Mouse (Mus musculus) limb, embryonic 15.5 days (tissue): ENCODE measurements at regions not wholly inside any gene's neighbourhood (a gene's known extent, or its start where the extent isn't known, plus 50 kb on each side); places are given as distances from the start of the nearest gene placed in this dataset.

ENCODE experiments used
- ATAC-seq: fragments of 200-750 bp; cut with Nextera tagmentation; 2 replicates; pipeline ENCODE4 v1.8.0; 2017; ENCODE audit warnings: low read depth, moderate TSS enrichment; ENCODE audit not compliant: insufficient number of reproducible peaks, low FRiP score, low TSS enrichment
- H3K27ac ChIP-seq: fragments of 300-500 bp; sonication (generic); 2 replicates; pipeline ENCODE4 v1.5.1; 2015; ENCODE audit warnings: moderate library complexity, mild to moderate bottlenecking, inconsistent platforms
- H3K27me3 ChIP-seq: fragments of 300-500 bp; sonication (generic); 2 replicates; pipeline ENCODE4 v1.6.1; 2015; ENCODE audit warnings: inconsistent platforms
- H3K36me3 ChIP-seq: fragments of 300-500 bp; sonication (generic); 2 replicates; pipeline ENCODE4 v1.6.1; 2015; ENCODE audit warnings: inconsistent platforms
- H3K4me1 ChIP-seq: fragments of 300-500 bp; sonication (generic); 2 replicates; pipeline ENCODE4 v1.6.1; 2015; ENCODE audit warnings: inconsistent platforms
- H3K4me2 ChIP-seq: fragments of 300-500 bp; sonication (generic); 2 replicates; pipeline ENCODE4 v1.6.1; 2015; ENCODE audit warnings: mild to moderate bottlenecking, inconsistent platforms
- H3K4me3 ChIP-seq: fragments of 300-500 bp; sonication (generic); 2 replicates; pipeline ENCODE4 v1.5.1; 2015; ENCODE audit warnings: mild to moderate bottlenecking, inconsistent platforms
- H3K9ac ChIP-seq: fragments of 300-500 bp; sonication (generic); 2 replicates; pipeline ENCODE4 v1.6.1; 2015; ENCODE audit warnings: inconsistent platforms
- H3K9me3 ChIP-seq: fragments of 300-500 bp; sonication (generic); 2 replicates; pipeline ENCODE4 v1.6.1; 2016; ENCODE audit warnings: inconsistent platforms
- WGBS: fragments of 180-500 bp; shearing (Covaris S2); methylation state at CpG from one replicate; pipeline ENCODE4 v1.1.7; 2015; 5-methylcytosine and 5-hydroxymethylcytosine counted together

GRCm38 (mm10) chr2:103872277-103872636 lies 74.8 kb upstream of the Caprin1 start:
- ATAC-seq, result no peak
- H3K9ac ChIP-seq, result no peak overlapping the region
- no peaks in the 10 kb centered on the region for H3K9me3 ChIP-seq
- no peaks in the 10 kb centered on the region for H3K36me3 ChIP-seq
- H3K4me2 ChIP-seq, result no peak overlapping the region
- H3K27me3 ChIP-seq, result no peaks in the 10 kb centered on the region
- H3K4me1 ChIP-seq, result 0 out of 2 replicates have a peak, but pooled peaks cover 3% of the 10 kb centered on the region
- no peak overlapping the region for H3K4me3 ChIP-seq
- no peak overlapping the region for H3K27ac ChIP-seq
- WGBS, result 53% methylated on average over 3 of the region's 3 CpGs

- Histone ChIP-seq H3K4me1 (0 out of 2 replicates have a peak, but pooled peaks cover 3% of the 10 kb centered on the region), H3K4me2 (no peak overlapping the region)
- WGBS, result 77% methylated on average over 6 of the region's 6 CpGs
Observed at GRCm38 (mm10) chr2:103873381-103873780, 75.9 kb upstream of the Caprin1 start.

GRCm38 (mm10) chr2:103874466-103874865 lies 77.0 kb upstream of the Caprin1 start:
- Histone ChIP-seq H3K4me2 (no peak overlapping the region), H3K27me3 (no peaks in the 10 kb centered on the region), H3K4me3 (no peak overlapping the region), H3K9me3 (no peaks in the 10 kb centered on the region), H3K36me3 (no peaks in the 10 kb centered on the region), H3K9ac (no peak overlapping the region), H3K4me1 (0 out of 2 replicates have a peak, but pooled peaks cover 3% of the 10 kb centered on the region), H3K27ac (no peak overlapping the region)
- ATAC-seq, result no peak
- WGBS, result 71% methylated on average over 3 of the region's 3 CpGs

More at GRCm38 (mm10) chr2:103873381-103873780, 75.9 kb upstream of the Caprin1 start:
- no peak for ATAC-seq
- H3K4me3 ChIP-seq, result no peak overlapping the region
- H3K27ac ChIP-seq, result no peak overlapping the region
- no peaks in the 10 kb centered on the region for H3K9me3 ChIP-seq
- H3K9ac ChIP-seq, result no peak overlapping the region
- H3K36me3 ChIP-seq, result no peaks in the 10 kb centered on the region
- no peaks in the 10 kb centered on the region for H3K27me3 ChIP-seq

- Histone ChIP-seq H3K4me3 (no peak overlapping the region), H3K27me3 (no peaks in the 10 kb centered on the region), H3K9me3 (no peaks in the 10 kb centered on the region), H3K4me1 (0 out of 2 replicates have a peak, but pooled peaks cover 3% of the 10 kb centered on the region), H3K27ac (no peak overlapping the region), H3K36me3 (no peaks in the 10 kb centered on the region), H3K9ac (no peak overlapping the region), H3K4me2 (no peak overlapping the region)
- 77% methylated on average over 8 of the region's 8 CpGs for WGBS
- no peak for ATAC-seq
Observed at GRCm38 (mm10) chr2:103875754-103876153, 78.3 kb upstream of the Caprin1 start.

- WGBS, result 87% methylated on average over 2 of the region's 2 CpGs
- Histone ChIP-seq H3K9me3 (no peaks in the 10 kb centered on the region), H3K9ac (no peak overlapping the region), H3K36me3 (no peaks in the 10 kb centered on the region), H3K4me2 (no peak overlapping the region), H3K27me3 (no peaks in the 10 kb centered on the region), H3K4me3 (no peak overlapping the region), H3K27ac (no peak overlapping the region), H3K4me1 (0 out of 2 replicates have a peak, but pooled peaks cover 3% of the 10 kb centered on the region)
- no peak for ATAC-seq
Observed at GRCm38 (mm10) chr2:103876236-103876635, 78.8 kb upstream of the Caprin1 start.

- Histone ChIP-seq H3K36me3 (no peaks in the 10 kb centered on the region), H3K27me3 (no peaks in the 10 kb centered on the region), H3K9me3 (no peaks in the 10 kb centered on the region), H3K4me2 (no peak overlapping the region), H3K4me1 (no peaks in the 10 kb centered on the region), H3K27ac (no peak overlapping the region), H3K4me3 (no peak overlapping the region), H3K9ac (no peak overlapping the region)
- WGBS, result 28% methylated on average over 10 of the region's 10 CpGs
- ATAC-seq, result no peak
Observed at GRCm38 (mm10) chr2:103881026-103881763, 76.6 kb upstream of the Lmo2 start.

GRCm38 (mm10) chr2:103884926-103885325 lies 72.9 kb upstream of the Lmo2 start:
- 71% methylated on average over 10 of the region's 10 CpGs for WGBS
- Histone ChIP-seq H3K27ac (no peak overlapping the region), H3K27me3 (no peaks in the 10 kb centered on the region), H3K36me3 (no peaks in the 10 kb centered on the region), H3K4me2 (no peak overlapping the region), H3K4me1 (no peaks in the 10 kb centered on the region), H3K9ac (no peak overlapping the region), H3K4me3 (no peak overlapping the region), H3K9me3 (no peaks in the 10 kb centered on the region)
- ATAC-seq, result no peak

- Histone ChIP-seq H3K4me2 (no peak overlapping the region), H3K27ac (no peak overlapping the region), H3K4me1 (no peaks in the 10 kb centered on the region), H3K36me3 (no peaks in the 10 kb centered on the region), H3K4me3 (no peak overlapping the region), H3K9ac (no peak overlapping the region), H3K27me3 (no peaks in the 10 kb centered on the region), H3K9me3 (no peaks in the 10 kb centered on the region)
- ATAC-seq, result no peak
- 94% methylated on average over 7 of the region's 7 CpGs for WGBS
Observed at GRCm38 (mm10) chr2:103888023-103888422, 69.8 kb upstream of the Lmo2 start.

- WGBS, result 8% methylated on average over 9 of the region's 9 CpGs
Observed at GRCm38 (mm10) chr2:103891240-103891767, 66.5 kb upstream of the Lmo2 start.

GRCm38 (mm10) chr2:103893159-103893740 lies 64.5 kb upstream of the Lmo2 start:
- Histone ChIP-seq H3K4me3 (no peak overlapping the region), H3K36me3 (no peaks in the 10 kb centered on the region), H3K9ac (no peak overlapping the region), H3K4me1 (no peaks in the 10 kb centered on the region), H3K27ac (no peak overlapping the region), H3K27me3 (no peaks in the 10 kb centered on the region), H3K4me2 (no peak overlapping the region), H3K9me3 (no peaks in the 10 kb centered on the region)
- no peak for ATAC-seq
- 91% methylated on average over 2 of the region's 2 CpGs for WGBS

More at GRCm38 (mm10) chr2:103891240-103891767, 66.5 kb upstream of the Lmo2 start:
- no peaks in the 10 kb centered on the region for H3K4me1 ChIP-seq
- H3K4me2 ChIP-seq, result no peak overlapping the region
- H3K27ac ChIP-seq, result no peak overlapping the region
- no peaks in the 10 kb centered on the region for H3K36me3 ChIP-seq
- no peaks in the 10 kb centered on the region for H3K9me3 ChIP-seq
- no peak overlapping the region for H3K9ac ChIP-seq
- no peaks in the 10 kb centered on the region for H3K27me3 ChIP-seq
- no peak overlapping the region for H3K4me3 ChIP-seq
- ATAC-seq, result no peak

- H3K9me3 ChIP-seq, result no peaks in the 10 kb centered on the region
- H3K27ac ChIP-seq, result no peak overlapping the region
- 36% methylated on average over 2 of the region's 2 CpGs for WGBS
- H3K4me1 ChIP-seq, result no peaks in the 10 kb centered on the region
- no peaks in the 10 kb centered on the region for H3K36me3 ChIP-seq
- no peak overlapping the region for H3K4me3 ChIP-seq
- H3K4me2 ChIP-seq, result no peak overlapping the region
- ATAC-seq, result no peak
- H3K27me3 ChIP-seq, result no peaks in the 10 kb centered on the region
- H3K9ac ChIP-seq, result no peak overlapping the region
Observed at GRCm38 (mm10) chr2:103893805-103894204, 64.0 kb upstream of the Lmo2 start.

GRCm38 (mm10) chr2:103894981-103895676 lies 62.7 kb upstream of the Lmo2 start:
- no peak overlapping the region for H3K4me2 ChIP-seq
- H3K36me3 ChIP-seq, result no peaks in the 10 kb centered on the region
- no peaks in the 10 kb centered on the region for H3K9me3 ChIP-seq
- no peaks in the 10 kb centered on the region for H3K4me1 ChIP-seq
- 60% methylated on average over 12 of the region's 12 CpGs for WGBS
- no peaks in the 10 kb centered on the region for H3K27me3 ChIP-seq
- no peak overlapping the region for H3K4me3 ChIP-seq
- no peak for ATAC-seq
- H3K9ac ChIP-seq, result no peak overlapping the region
- H3K27ac ChIP-seq, result no peak overlapping the region
